Mouse (Mus musculus) kidney, adult 8-10 months (tissue): ENCODE measurements around the gene Ift22.

Source experiments
- DNase-seq, 2 experiments: peaks; one replicate each; pipeline ENCODE4 v3.0.0; 2022

Ift22 gene

DNA sequence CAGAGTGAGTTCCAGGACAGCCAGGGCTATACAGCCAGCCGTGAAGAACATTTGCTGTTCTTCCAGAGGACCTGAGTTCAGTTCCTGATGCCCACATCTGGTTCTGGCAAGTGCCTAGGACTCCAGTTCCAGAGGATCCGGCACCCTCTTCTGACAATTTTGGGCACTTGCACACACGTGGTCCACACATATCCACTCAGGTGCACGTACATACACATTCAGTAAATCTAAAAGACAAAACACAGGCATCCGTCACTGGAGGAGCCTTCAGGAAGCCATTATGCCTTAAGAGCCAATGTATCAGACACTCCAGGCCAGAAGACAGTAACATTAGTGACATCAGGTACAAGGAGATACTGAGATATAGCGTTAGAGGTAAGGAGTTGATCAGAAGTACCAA, 42.6 kb downstream of the Ift22 start:
- no peak for DNase-seq

- no peak for DNase-seq
Observed at GRCm38 (mm10) chr5:136952153-136952552, 44.2 kb downstream of the Ift22 start.

GRCm38 (mm10) chr5:136953015-136953414, 45.1 kb downstream of the Ift22 start, which contains the start of gene Fis1:
Fis1 (plus strand) TSS chr5:136953275.
- DNase-seq, result peak; percentile 97 to 98

GRCm38 (mm10) chr5:136953440-136953951, 45.5 kb downstream of the Ift22 start:
- DNase-seq, result peak; percentile 60 to 68

DNA sequence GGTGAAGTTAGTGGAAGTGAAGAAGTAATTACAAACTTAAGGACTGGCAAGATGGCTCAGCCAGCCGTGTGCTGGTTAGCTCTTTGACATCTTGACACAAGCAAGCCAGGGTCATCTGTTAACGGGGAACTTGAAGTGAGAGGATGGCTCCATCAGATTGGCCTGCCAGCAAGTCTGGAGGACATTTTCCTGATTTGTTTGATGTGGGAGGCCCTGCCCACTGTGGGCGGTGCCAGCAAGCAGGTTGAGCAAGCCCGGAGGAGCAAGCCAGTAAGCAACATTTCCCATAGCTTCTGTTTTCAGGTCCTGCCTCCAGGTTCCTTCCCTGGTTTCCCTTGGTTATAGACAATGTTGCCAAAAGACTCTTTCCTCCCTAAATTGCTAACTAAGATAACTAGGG, 47.7 kb downstream of the Ift22 start:
- DNase-seq, result no peak

- no peak for DNase-seq
Observed at GRCm38 (mm10) chr5:136957250-136957649, 49.3 kb downstream of the Ift22 start.

GRCm38 (mm10) chr5:136958991-136959605, 51.1 kb downstream of the Ift22 start:
- DNase-seq, result peak; percentile 85 to 91

DNA sequence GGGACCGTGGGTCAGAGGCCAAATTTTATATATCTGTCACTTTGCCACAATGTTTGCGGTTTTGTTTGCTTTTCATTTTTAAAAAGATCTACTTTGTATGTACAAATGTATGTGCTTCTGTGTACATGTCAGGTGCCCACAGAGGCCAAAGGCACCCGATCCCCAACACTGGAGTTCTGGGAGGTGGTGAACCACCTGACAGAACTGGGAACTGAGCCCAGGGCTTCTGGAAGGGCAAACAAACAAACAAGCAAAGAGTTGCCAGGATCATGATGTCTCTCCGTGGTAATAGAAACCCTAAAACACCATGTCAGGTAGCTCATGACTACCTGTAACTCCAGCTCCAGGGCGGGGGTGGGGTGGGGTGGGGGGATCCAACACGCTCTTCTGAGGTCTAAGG, 52.1 kb downstream of the Ift22 start:
- peak; percentile 72 to 81 for DNase-seq

DNA sequence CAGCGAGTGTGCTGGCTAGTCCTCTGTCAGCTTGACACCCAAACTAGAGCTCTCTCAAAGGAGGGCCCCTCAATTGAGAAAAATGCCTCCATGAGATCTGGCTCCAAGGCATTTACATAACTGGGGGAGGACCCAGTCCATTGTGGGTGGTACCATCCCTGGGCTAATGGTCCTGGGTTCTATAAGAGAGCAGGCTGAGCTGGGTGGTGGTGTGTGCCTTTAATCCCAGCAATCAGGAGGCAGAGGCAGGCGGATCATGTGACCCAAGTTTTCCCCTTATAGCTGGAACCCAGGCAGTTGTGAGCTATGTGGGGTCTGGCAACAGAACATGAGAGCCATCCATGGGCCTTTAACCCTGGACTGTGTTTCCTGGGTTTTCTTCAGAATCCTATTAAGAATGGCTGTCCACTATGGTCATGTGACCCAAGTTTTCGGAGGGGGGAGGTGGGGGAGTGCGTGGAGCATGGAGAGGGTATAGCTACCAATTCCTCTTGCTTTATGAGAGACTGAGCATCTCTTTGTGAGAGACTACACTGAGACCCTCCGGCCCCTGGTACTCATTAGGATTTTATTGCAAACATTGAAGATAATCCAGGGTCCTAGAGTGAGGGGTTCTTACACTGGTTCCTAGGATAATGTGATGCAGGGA, 53.5 kb downstream of the Ift22 start:
- DNase-seq, result peak in 1 of 2 experiments; percentile 42

- peak; percentile 90 to 93 for DNase-seq
Observed at GRCm38 (mm10) chr5:136961983-136962461, 54.1 kb downstream of the Ift22 start.

DNA sequence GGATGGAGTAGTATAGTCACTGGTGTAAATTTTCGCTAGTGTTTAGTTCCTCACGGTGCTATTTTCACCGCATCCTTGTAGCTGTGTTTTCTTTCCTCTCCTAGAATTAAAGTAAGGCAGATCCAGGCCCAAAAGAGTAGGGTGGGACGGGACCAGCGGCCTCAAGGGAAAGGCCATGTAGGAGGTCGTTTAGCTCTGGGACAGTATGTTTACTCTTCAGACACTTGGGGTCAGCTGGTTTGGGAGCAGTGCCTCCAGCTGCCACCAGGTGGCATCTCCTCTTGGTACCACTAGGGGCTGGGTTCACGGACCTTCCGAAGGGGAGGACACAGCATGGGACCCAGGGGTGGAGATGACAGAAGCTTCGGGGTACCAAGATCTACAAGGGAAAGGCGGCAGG, 54.6 kb downstream of the Ift22 start:
- peak; percentile 77 to 88 for DNase-seq

DNA sequence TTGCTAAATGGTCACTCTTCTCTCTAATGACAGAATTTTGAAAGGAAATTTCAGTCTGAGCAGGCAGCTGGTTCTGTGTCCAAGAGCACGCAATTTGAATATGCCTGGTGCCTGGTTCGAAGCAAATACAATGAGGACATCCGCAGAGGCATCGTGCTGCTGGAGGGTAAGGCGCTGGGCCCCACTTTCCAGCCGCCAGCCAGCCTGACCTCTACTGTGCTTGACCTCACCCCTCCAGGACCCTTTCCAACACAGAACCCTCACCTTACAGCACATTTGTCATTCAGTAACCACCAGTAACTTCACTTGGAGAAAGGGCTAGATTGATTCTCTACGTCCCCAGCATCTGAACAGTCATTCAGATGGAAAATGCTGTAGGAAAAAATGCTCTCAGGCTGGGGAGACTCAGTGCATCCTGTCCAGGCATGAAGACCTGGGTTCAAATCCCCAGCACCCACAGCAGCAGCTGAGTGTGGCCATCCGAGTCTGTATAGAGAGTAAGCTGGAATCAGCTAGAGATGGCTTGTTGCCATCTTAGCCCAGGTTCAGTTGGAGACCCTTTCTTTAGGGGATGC, 55.1 kb downstream of the Ift22 start:
- no peak for DNase-seq
